Mouse (Mus musculus) macrophage (primary cell): ENCODE data around the gene Dbp. TPM values are rescaled to one million over a fixed set of nuclear protein-coding genes. Genes with fewer than 3 reads are reported as not detected.

Source experiments
- H3K27ac ChIP-seq: fragments of 350-480 bp; formaldehyde crosslinking; 2 replicates; pipeline ENCODE4 v1.9.0; 2021
- H3K36me3 ChIP-seq: fragments of 350-480 bp; formaldehyde crosslinking; 2 replicates; pipeline ENCODE4 v1.9.0; 2021; ENCODE audit errors: inconsistent target
- H3K4me3 ChIP-seq: fragments of 350-480 bp; formaldehyde crosslinking; 2 replicates; pipeline ENCODE4 v1.9.0; 2021; ENCODE audit errors: inconsistent target
- H3K79me2 ChIP-seq: fragments of 350-480 bp; formaldehyde crosslinking; 2 replicates; pipeline ENCODE4 v1.9.0; 2021; ENCODE audit errors: inconsistent target
- WGBS: methylation state at CpG from one replicate; pipeline ENCODE4 v1.1.7; 2026; ENCODE audit warnings: inconsistent platforms; ENCODE audit not compliant: missing documents; 5-methylcytosine and 5-hydroxymethylcytosine counted together
- polyA plus RNA-seq: library from polyadenylated mRNA; stranded (reverse); fragments of 250-400 nt; gene quantifications from 3 replicates; pipeline ENCODE4 v1.2.4, GENCODE M21; 2018; ENCODE audit warnings: inconsistent platforms

Dbp gene
- polyA plus RNA-seq, 1 experiment from 2014 or later = 52.9 TPM

- peak overlapping the region; percentile 49; the same call in 1 of the 2 replicates for H3K4me3 ChIP-seq
Observed at GRCm38 (mm10) chr7:45741308-45741707, 36.4 kb downstream of the Dbp start.

DNA sequence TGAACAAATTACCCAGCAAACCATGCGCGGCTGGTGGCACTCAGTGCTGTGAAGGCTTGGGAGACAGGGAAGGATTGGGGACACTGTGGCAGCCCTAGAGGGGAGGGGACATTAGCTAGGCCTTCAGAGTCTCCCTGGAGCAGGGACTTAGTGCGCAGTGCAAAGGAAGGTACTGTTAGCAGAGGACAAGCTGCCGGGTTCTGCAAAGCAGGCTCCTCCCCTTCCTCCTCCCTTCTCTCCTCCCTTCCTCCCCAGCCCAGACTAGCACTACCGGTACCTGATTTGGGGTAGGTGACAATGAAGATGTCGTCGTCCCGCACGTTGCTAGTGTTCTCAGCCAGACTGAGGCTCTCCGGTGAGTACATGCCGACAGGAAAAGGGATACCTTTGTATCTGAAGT, 36.9 kb downstream of the Dbp start:
- no peaks in the 10 kb centered on the region for H3K79me2 ChIP-seq
- H3K4me3 ChIP-seq = peak overlapping the region; percentile 49
- 21% methylated on average over 11 of the region's 11 CpGs for WGBS
- peak overlapping the region; percentile 65 for H3K27ac ChIP-seq
- no peaks in the 10 kb centered on the region for H3K36me3 ChIP-seq

More at GRCm38 (mm10) chr7:45741308-45741707, 36.4 kb downstream of the Dbp start:
- H3K79me2 ChIP-seq = no peaks in the 10 kb centered on the region
- peak overlapping the region; percentile 65 for H3K27ac ChIP-seq
- H3K36me3 ChIP-seq = no peaks in the 10 kb centered on the region
- WGBS = 14% methylated on average over 10 of the region's 12 CpGs

DNA sequence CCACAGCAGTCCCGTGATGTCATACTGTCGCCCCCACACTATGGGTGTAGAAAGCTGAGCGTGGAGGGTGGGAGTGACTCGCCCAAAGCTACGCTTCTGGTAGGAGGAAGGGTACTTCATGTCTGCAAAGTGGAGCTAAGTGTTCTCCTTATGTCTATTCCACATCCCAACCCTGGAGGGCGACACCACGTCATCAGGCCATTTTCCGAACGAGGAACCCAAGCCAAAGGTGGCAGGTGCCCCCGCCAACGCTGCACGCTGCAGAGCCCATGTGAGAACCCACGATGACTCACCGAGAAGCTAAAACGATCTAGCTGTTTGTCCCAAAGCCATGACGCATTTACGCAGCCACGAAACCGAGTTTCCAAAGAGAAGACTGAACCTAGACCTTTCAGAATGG, 37.5 kb downstream of the Dbp start:
- Histone ChIP-seq H3K79me2 (no peaks in the 10 kb centered on the region), H3K27ac (peak overlapping the region; percentile 65), H3K4me3 (peak overlapping the region; percentile 49), H3K36me3 (no peaks in the 10 kb centered on the region)
- WGBS = 11% methylated on average over 19 of the region's 19 CpGs

DNA sequence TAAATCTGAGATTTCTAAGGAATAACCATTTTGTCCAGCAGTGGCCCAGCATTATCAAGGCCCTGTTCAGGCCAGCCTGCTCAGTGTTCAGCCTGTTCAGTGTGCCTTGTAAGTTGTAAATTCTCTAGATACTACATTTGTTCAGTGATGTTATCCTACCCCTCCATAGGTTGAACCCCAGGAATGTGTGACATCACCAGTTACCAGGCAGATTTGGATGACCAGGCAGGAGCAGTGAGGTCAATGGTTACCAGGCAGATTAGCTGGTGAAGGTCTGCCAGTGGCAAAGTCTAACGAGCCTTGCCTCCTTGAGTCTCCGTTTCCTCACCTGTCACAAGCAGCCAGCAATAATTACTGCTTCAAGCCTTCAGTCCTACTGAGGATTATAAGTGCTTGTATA, 39.5 kb downstream of the Dbp start:
- Histone ChIP-seq H3K27ac (no peak overlapping the region), H3K79me2 (no peaks in the 10 kb centered on the region), H3K4me3 (no peak overlapping the region), H3K36me3 (no peaks in the 10 kb centered on the region)
- WGBS = 33% methylated on average over 2 of the region's 2 CpGs

DNA sequence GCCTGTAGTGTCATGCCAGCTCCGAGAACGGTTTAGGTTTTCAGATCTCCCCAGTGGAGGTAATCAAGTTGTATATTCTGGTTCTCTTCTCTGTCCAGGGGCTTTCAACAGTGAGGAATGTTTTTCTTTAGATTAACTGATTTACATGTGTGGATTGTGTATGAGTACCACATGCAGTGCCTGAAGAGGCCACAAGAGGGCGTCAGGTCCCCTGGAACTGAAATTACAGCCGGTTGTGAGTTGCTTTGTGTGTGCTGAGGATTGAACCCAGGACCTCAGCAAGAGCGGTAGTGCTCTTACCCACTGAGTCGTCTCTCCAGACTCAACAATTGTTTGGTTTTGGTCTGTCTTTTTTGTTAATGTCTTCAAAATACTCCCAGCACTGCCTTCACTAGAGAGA, 41.6 kb downstream of the Dbp start:
- no peaks in the 10 kb centered on the region for H3K36me3 ChIP-seq
- no peak overlapping the region for H3K27ac ChIP-seq
- no peak overlapping the region for H3K4me3 ChIP-seq
- WGBS = 91% methylated on average over 6 of the region's 6 CpGs
- no peaks in the 10 kb centered on the region for H3K79me2 ChIP-seq

- Histone ChIP-seq H3K79me2 (no peaks in the 10 kb centered on the region), H3K27ac (no peak overlapping the region), H3K4me3 (no peak overlapping the region), H3K36me3 (no peaks in the 10 kb centered on the region)
- 98% methylated on average over 5 of the region's 5 CpGs for WGBS
Observed at GRCm38 (mm10) chr7:45747450-45747849, 42.6 kb downstream of the Dbp start.

- no peaks in the 10 kb centered on the region for H3K36me3 ChIP-seq
- WGBS = 62% methylated on average over 7 of the region's 7 CpGs
- no peak overlapping the region for H3K4me3 ChIP-seq
- no peak overlapping the region for H3K27ac ChIP-seq
- H3K79me2 ChIP-seq = no peaks in the 10 kb centered on the region
Observed at GRCm38 (mm10) chr7:45748110-45748509, 43.2 kb downstream of the Dbp start.

GRCm38 (mm10) chr7:45749401-45749800, 44.5 kb downstream of the Dbp start:
- WGBS = 41% methylated on average over 10 of the region's 10 CpGs
- H3K4me3 ChIP-seq = no peak overlapping the region

GRCm38 (mm10) chr7:45750162-45750561, 45.3 kb downstream of the Dbp start:
- 95% methylated on average over 9 of the region's 9 CpGs for WGBS
- Histone ChIP-seq H3K79me2 (no peaks in the 10 kb centered on the region), H3K27ac (no peak overlapping the region), H3K36me3 (no peaks in the 10 kb centered on the region), H3K4me3 (no peak overlapping the region)

More at GRCm38 (mm10) chr7:45749401-45749800, 44.5 kb downstream of the Dbp start:
- Histone ChIP-seq H3K36me3 (no peaks in the 10 kb centered on the region), H3K79me2 (no peaks in the 10 kb centered on the region), H3K27ac (no peak overlapping the region)

DNA sequence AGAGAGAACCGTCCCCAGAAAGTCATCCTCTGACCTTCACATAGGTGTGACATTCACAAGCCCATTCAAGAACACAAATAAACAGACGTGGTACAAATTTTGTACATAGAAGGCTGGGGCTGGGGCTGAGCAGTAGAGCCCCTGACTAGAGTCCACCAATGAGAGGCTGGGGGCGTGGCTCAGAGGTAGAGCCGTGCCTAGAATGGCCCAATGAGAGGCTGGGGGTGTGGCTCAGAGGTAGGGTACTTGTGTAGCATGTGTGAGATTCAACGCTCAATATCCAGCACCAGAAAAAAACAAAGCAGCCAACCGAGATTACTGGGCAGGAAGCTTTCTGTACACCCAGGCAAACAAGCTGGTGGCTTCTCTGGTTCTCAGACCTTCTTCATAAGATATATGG, 50.8 kb downstream of the Dbp start:
- Histone ChIP-seq H3K4me3 (no peak overlapping the region), H3K27ac (no peak overlapping the region), H3K79me2 (no peaks in the 10 kb centered on the region), H3K36me3 (no peaks in the 10 kb centered on the region)
- 96% methylated on average over 6 of the region's 6 CpGs for WGBS

GRCm38 (mm10) chr7:45759400-45759799, 54.5 kb downstream of the Dbp start:
- no peaks in the 10 kb centered on the region for H3K79me2 ChIP-seq
- no peak overlapping the region for H3K27ac ChIP-seq
- no peak overlapping the region for H3K4me3 ChIP-seq
- no peaks in the 10 kb centered on the region for H3K36me3 ChIP-seq
- WGBS = 34% methylated on average over 25 of the region's 27 CpGs

Other genes with a start within 250 kb of the Dbp start
- gene Ftl1, start 245.2 kb upstream of the Dbp start, polyA plus RNA-seq = 15,351 to 37,573 TPM (median 32,957 TPM) in 3 replicates
- 72.6 to 246 TPM (median 245 TPM) in 3 replicates for gene Bax, start 238.2 kb upstream of the Dbp start, polyA plus RNA-seq
- not detected in 3 replicates for gene Tulp2, start 223.2 kb upstream of the Dbp start, polyA plus RNA-seq
- gene Gm45808, start 218.3 kb upstream of the Dbp start, polyA plus RNA-seq = not detected in 3 replicates
- 12.5 to 24.6 TPM (median 12.8 TPM) in 3 replicates for gene Dhdh, start 216.3 kb upstream of the Dbp start, polyA plus RNA-seq
- gene Nucb1, start 194.7 kb upstream of the Dbp start, polyA plus RNA-seq = 298 to 734 TPM (median 400 TPM) in 3 replicates
- 21.4 to 32.3 TPM (median 27.6 TPM) in 3 replicates for gene Ppp1r15a, start 178.8 kb upstream of the Dbp start, polyA plus RNA-seq
- gene Plekha4, start 178.8 kb upstream of the Dbp start, polyA plus RNA-seq = 0.04 to 1.5 TPM (median 0.68 TPM) in 3 replicates
- 0.78 to 5.8 TPM (median 1.3 TPM) in 3 replicates for gene Hsd17b14, start 150.2 kb upstream of the Dbp start, polyA plus RNA-seq
- gene Bcat2, start 134.9 kb upstream of the Dbp start, polyA plus RNA-seq = 31.4 to 52.8 TPM (median 38.5 TPM) in 3 replicates
- not detected in 3 replicates for gene Fgf21, start 89.6 kb upstream of the Dbp start, polyA plus RNA-seq
- gene Fut1, start 87.8 kb upstream of the Dbp start, polyA plus RNA-seq = not detected in 3 replicates
- gene Izumo1, start 83.3 kb upstream of the Dbp start, polyA plus RNA-seq = not detected in 3 replicates
- gene Rasip1, start 77.6 kb upstream of the Dbp start, polyA plus RNA-seq = 0.04 to 0.08 TPM (median 0.07 TPM) in 3 replicates
- not detected in 3 replicates for gene Mamstr, start 65.1 kb upstream of the Dbp start, polyA plus RNA-seq
- not detected in 3 replicates for gene Fut2, start 38.7 kb upstream of the Dbp start, polyA plus RNA-seq
- gene Ntn5, start 21.1 kb upstream of the Dbp start, polyA plus RNA-seq = not detected in 3 replicates
- gene Sec1, start 10.7 kb upstream of the Dbp start, polyA plus RNA-seq = not detected in 3 replicates
- 0.56 TPM in 1 of 3 replicates, not detected in the others for gene Car11, start 5.2 kb upstream of the Dbp start, polyA plus RNA-seq
- gene Rpl18, start 10.4 kb downstream of the Dbp start, polyA plus RNA-seq = 290 to 1,003 TPM (median 791 TPM) in 3 replicates
- 47.1 to 55.5 TPM (median 51.5 TPM) in 3 replicates for gene Sphk2, start 12.9 kb downstream of the Dbp start, polyA plus RNA-seq
- gene Fam83e, start 16.1 kb downstream of the Dbp start, polyA plus RNA-seq = not detected in 3 replicates
- not detected in 3 replicates for gene Spaca4, start 20.7 kb downstream of the Dbp start, polyA plus RNA-seq
- 0.04 to 0.06 TPM in 2 of 3 replicates, not detected in the other for gene Lmtk3, start 78.7 kb downstream of the Dbp start, polyA plus RNA-seq
- gene Sult2b1, start 79.6 kb downstream of the Dbp start, polyA plus RNA-seq = 0.55 to 1.1 TPM (median 0.56 TPM) in 3 replicates
- 42.8 to 66.2 TPM (median 50.0 TPM) in 3 replicates for gene Cyth2, start 109.5 kb downstream of the Dbp start, polyA plus RNA-seq
- not detected in 3 replicates for gene Kcnj14, start 119.7 kb downstream of the Dbp start, polyA plus RNA-seq
- 4.9 to 28.9 TPM (median 5.3 TPM) in 3 replicates for gene Grwd1, start 125.9 kb downstream of the Dbp start, polyA plus RNA-seq
- 103 to 141 TPM (median 125 TPM) in 3 replicates for gene Kdelr1, start 167.7 kb downstream of the Dbp start, polyA plus RNA-seq
- gene Grin2d, start 173.3 kb downstream of the Dbp start, polyA plus RNA-seq = 0.11 to 0.12 TPM in 2 of 3 replicates, not detected in the other
- gene Syngr4, start 191.6 kb downstream of the Dbp start, polyA plus RNA-seq = not detected in 3 replicates
- 11.6 to 13.1 TPM (median 12.8 TPM) in 3 replicates for gene Tmem143, start 191.9 kb downstream of the Dbp start, polyA plus RNA-seq
- gene Emp3, start 216.3 kb downstream of the Dbp start, polyA plus RNA-seq = 271 to 666 TPM (median 552 TPM) in 3 replicates
- gene Ccdc114, start 219.0 kb downstream of the Dbp start, polyA plus RNA-seq = 0.65 to 1.0 TPM (median 1.0 TPM) in 3 replicates